Mouse (Mus musculus): Measurements from ENCODE around the gene Tma7. TPM values are rescaled to one million over a fixed set of nuclear protein-coding genes. Genes with fewer than 3 reads are reported as not detected.

Gene Tma7
- polyA plus RNA-seq, 1 experiment from 2014 or later, result 522 TPM

DNA sequence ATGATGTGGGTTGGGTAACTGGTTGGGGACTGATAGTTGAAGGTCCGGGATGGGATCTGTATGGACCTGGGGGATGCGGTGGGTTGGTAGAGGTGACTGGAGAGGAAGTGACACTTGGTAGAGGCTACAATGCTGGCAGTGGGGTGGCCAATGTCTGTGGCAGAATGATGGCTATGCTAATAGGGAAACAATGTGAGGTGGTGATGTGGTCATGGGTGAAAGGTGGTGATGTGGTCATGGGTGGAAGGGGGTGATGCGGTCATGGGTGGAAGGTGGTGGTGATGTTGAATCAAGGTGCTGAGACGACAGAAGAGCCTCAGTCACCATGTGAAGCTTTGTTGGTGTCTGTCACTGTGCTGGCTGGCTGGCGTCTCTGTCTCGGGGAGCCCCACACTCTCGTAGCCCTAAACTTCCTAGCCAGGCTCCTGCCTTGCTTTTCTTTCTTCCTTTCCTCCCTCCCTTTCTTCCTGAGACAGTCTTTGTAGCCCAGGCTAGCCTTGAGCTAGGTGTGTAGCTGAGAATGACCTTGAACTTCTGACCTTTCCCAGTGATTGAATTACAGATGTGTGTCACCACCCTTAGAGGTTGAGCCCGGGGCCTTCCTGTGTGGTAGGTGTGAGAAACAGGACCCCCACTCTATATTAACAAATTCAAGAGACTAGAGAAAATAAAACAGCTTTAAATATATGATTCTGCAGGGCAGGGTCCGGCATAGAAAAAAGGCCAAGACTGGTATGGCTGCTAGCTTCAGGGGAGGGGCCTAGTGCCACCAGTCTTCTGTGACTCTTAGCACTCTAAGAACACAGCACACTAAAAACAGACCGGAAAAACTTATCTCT, 30.5 kb downstream of the Tma7 start:
- no peak for ATAC-seq
- peaks cover 8% of the 10 kb centered on the region for H3K36me3 ChIP-seq
- no peaks in the 10 kb centered on the region for H3K9me3 ChIP-seq (replicated peaks)
- no peak overlapping the region for H3K27ac ChIP-seq
- WGBS (ENCODE audit: insufficient replicate concordance), result 75% methylated on average over 10 of the region's 10 CpGs
- H3K9ac ChIP-seq, result no peak overlapping the region
- H3K27me3 ChIP-seq (replicated peaks), result no peaks in the 10 kb centered on the region
- peaks cover 37% of the 10 kb centered on the region for H3K4me1 ChIP-seq
- H3K4me3 ChIP-seq, result no peak overlapping the region
- no peak overlapping the region for H3K4me2 ChIP-seq

DNA sequence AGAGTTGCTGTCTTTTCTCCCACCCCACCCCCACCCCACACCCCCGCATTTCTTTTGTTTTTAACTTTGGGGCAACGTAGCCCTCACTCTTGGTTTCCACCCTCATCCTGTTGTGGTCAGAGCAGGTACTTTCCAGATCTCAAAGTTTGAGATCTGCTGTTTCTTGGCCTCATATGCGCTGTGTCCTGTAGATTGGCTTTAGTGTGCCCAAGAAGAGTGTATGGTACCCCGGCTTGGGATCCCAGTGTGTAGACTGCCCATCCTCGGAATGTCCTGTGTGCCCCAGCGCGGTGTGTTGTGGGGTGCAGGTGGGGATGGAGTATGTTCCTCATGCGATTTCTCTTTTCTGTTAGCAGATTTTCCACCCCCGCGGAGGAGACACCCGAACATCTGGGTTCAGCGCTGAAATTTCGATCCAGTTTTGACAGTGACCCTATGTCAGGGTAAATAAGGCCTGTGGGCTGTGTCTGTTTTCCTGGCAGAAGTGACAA, 31.3 kb downstream of the Tma7 start:
- H3K36me3 ChIP-seq, result no peaks in the 10 kb centered on the region
- ATAC-seq, result no peak
- peaks cover 32% of the 10 kb centered on the region for H3K4me1 ChIP-seq
- no peak overlapping the region for H3K9ac ChIP-seq
- no peak overlapping the region for H3K4me3 ChIP-seq
- WGBS (ENCODE audit: insufficient replicate concordance), result 68% methylated on average over 13 of the region's 13 CpGs
- no peaks in the 10 kb centered on the region for H3K27me3 ChIP-seq (replicated peaks)
- no peaks in the 10 kb centered on the region for H3K9me3 ChIP-seq (replicated peaks)
- no peak overlapping the region for H3K27ac ChIP-seq
- no peak overlapping the region for H3K4me2 ChIP-seq

GRCm38 (mm10) chr9:109050674-109050997, 31.8 kb downstream of the Tma7 start:
- WGBS (ENCODE audit: insufficient replicate concordance), result 75% methylated on average over 3 of the region's 3 CpGs
- Histone ChIP-seq H3K4me1 (peaks cover 28% of the 10 kb centered on the region), H3K4me2 (no peak overlapping the region), H3K27ac (no peak overlapping the region), H3K36me3 (no peaks in the 10 kb centered on the region), H3K4me3 (no peak overlapping the region), H3K9ac (no peak overlapping the region), H3K27me3 (replicated peaks) (no peaks in the 10 kb centered on the region), H3K9me3 (replicated peaks) (no peaks in the 10 kb centered on the region)
- ATAC-seq, result no peak

DNA sequence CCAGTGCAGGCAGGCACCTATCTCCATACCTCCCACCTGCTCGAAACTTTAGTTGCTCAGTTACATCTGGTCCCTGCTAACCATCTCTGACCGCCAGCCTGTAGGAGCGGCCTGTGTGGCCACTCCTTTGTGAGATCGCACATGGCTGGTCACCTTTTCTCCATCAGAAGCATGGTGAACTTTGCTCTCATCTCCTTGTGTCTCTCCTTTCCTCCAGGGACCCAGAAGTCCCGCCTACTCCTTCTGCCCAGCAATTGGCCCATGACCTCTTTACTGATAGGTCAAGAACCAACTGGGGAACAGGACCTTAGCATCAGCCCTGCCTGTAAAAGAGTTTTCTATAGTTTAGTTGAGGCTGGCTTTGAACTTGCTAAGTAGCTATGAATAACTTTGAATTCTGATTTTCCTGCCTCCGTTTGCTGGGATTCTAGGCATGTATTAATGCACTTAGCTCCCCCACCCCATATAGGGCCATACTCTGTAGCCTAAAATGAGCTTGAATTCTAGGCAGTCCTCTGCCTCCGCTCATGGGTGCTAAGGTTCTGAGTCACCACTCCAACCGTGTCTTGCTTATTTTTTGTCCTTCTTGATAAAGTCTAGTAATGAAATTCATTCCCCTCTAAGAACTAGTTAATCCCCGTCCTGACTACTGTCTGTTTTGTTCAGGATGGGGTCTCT, 32.3 kb downstream of the Tma7 start:
- Histone ChIP-seq H3K9me3 (replicated peaks) (no peaks in the 10 kb centered on the region), H3K4me1 (peaks cover 23% of the 10 kb centered on the region), H3K9ac (no peak overlapping the region), H3K4me2 (no peak overlapping the region), H3K27me3 (replicated peaks) (no peaks in the 10 kb centered on the region), H3K36me3 (no peaks in the 10 kb centered on the region), H3K4me3 (no peak overlapping the region), H3K27ac (no peak overlapping the region)
- WGBS (ENCODE audit: insufficient replicate concordance), result 68% methylated on average over 9 of the region's 9 CpGs
- ATAC-seq, result 0 out of 2 replicates have a peak, but pooled peaks have one; percentile 16

GRCm38 (mm10) chr9:109049316-109049715, 33.1 kb downstream of the Tma7 start:
- no peaks in the 10 kb centered on the region for H3K36me3 ChIP-seq
- WGBS (ENCODE audit: insufficient replicate concordance), result 60% methylated on average over 7 of the region's 7 CpGs
- H3K27me3 ChIP-seq (replicated peaks), result no peaks in the 10 kb centered on the region

DNA sequence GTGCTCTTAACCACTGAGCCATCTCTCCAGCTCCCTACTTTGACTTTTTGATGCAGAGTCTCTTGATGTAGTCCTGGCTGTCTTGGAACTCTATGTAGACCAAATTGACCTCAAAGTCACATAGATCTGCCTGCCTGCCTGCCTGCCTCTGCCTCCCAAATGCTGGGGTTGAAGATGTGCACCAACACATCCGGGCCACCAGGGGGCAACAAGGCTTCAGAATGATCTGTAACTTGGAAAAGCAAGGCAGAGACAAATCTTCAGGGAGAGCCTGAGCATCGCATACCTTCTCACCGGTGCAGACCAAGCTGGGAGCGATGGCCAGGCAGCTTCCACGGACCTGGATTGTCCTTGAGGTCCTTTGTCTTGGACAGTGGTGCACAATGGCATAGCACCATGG, 36.1 kb downstream of the Tma7 start:
- 25% methylated on average over 5 of the region's 5 CpGs for WGBS (ENCODE audit: insufficient replicate concordance)
- Histone ChIP-seq H3K27me3 (replicated peaks) (no peaks in the 10 kb centered on the region), H3K4me3 (no peak overlapping the region), H3K36me3 (no peaks in the 10 kb centered on the region), H3K27ac (no peak overlapping the region), H3K9ac (no peak overlapping the region), H3K4me1 (peaks cover 10% of the 10 kb centered on the region), H3K9me3 (replicated peaks) (no peaks in the 10 kb centered on the region), H3K4me2 (no peak overlapping the region)
- no peak for ATAC-seq

More at GRCm38 (mm10) chr9:109049316-109049715, 33.1 kb downstream of the Tma7 start:
- Histone ChIP-seq H3K4me1 (peaks cover 14% of the 10 kb centered on the region), H3K4me2 (no peak overlapping the region), H3K9ac (no peak overlapping the region), H3K27ac (no peak overlapping the region), H3K9me3 (replicated peaks) (no peaks in the 10 kb centered on the region), H3K4me3 (no peak overlapping the region)
- no peak for ATAC-seq

DNA sequence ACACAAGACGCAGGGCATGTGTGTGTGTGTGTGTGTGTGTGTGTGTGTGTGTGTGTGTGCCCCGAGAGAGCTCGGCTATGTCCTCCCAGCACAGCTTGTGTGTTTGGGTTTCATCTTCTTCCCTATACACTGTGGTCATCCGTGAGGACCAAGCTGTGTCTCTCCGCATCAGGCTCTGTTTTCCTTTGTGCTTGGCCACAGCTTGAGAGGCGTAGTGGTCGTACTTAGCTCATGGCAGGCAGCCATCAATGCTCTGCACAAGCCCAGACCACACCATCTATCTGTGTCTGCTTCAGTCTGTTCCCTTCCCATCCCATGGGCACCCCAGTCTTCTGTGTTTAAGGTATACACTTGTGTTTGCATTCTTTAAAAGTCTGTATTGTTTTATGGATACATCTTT, 41.0 kb downstream of the Tma7 start:
- no peak overlapping the region for H3K4me2 ChIP-seq
- H3K4me3 ChIP-seq, result no peak overlapping the region
- ATAC-seq, result no peak
- no peak overlapping the region for H3K9ac ChIP-seq
- no peak overlapping the region for H3K27ac ChIP-seq
- H3K9me3 ChIP-seq (replicated peaks), result no peaks in the 10 kb centered on the region
- no peaks in the 10 kb centered on the region for H3K36me3 ChIP-seq
- peaks cover 17% of the 10 kb centered on the region for H3K27me3 ChIP-seq (replicated peaks)
- H3K4me1 ChIP-seq, result peaks cover 31% of the 10 kb centered on the region
- 74% methylated on average over 7 of the region's 7 CpGs for WGBS (ENCODE audit: insufficient replicate concordance)

GRCm38 (mm10) chr9:109040906-109041305, 41.5 kb downstream of the Tma7 start:
- H3K4me2 ChIP-seq, result no peak overlapping the region
- no peak overlapping the region for H3K9ac ChIP-seq
- peaks cover 31% of the 10 kb centered on the region for H3K4me1 ChIP-seq
- H3K36me3 ChIP-seq, result no peaks in the 10 kb centered on the region
- H3K4me3 ChIP-seq, result no peak overlapping the region
- no peak overlapping the region for H3K27ac ChIP-seq
- no peaks in the 10 kb centered on the region for H3K9me3 ChIP-seq (replicated peaks)
- peak; percentile 36; the same call in 1 of the 2 replicates for ATAC-seq
- H3K27me3 ChIP-seq (replicated peaks), result peaks cover 17% of the 10 kb centered on the region
- WGBS (ENCODE audit: insufficient replicate concordance), result 44% methylated on average over 6 of the region's 6 CpGs

DNA sequence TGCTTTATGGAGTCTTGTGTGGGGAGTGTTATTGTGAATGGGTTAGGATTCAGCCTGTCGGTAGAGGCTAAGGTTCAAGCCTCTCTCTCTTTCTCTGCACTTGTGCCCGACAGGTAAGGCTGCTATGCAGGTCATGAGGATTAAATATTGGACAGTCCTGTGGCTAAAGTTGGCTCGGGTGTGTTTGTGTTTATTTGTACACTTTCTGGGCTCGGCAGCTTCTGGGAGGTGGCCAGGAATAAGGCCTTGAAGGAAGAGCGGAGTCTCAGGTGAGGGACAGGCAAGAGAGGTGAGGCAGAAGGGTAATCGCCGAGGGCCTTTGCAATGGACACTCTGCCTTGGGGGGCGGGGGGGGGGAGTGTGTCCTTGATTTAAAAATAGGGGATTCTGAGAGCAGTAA, 42.2 kb downstream of the Tma7 start:
- no peak overlapping the region for H3K4me2 ChIP-seq
- no peak overlapping the region for H3K4me3 ChIP-seq
- peaks cover 31% of the 10 kb centered on the region for H3K4me1 ChIP-seq
- H3K36me3 ChIP-seq, result no peaks in the 10 kb centered on the region
- peaks cover 17% of the 10 kb centered on the region for H3K27me3 ChIP-seq (replicated peaks)
- H3K9ac ChIP-seq, result no peak overlapping the region
- H3K9me3 ChIP-seq (replicated peaks), result no peaks in the 10 kb centered on the region
- H3K27ac ChIP-seq, result no peak overlapping the region
- ATAC-seq, result no peak
- WGBS (ENCODE audit: insufficient replicate concordance), result 75% methylated on average over 8 of the region's 8 CpGs

- no peak overlapping the region for H3K9ac ChIP-seq
- H3K9me3 ChIP-seq (replicated peaks), result no peaks in the 10 kb centered on the region
- H3K4me2 ChIP-seq, result peak overlapping the region; percentile 89
- no peak overlapping the region for H3K27ac ChIP-seq
- no peak overlapping the region for H3K4me3 ChIP-seq
- peaks cover 17% of the 10 kb centered on the region for H3K27me3 ChIP-seq (replicated peaks)
- no peak for ATAC-seq
- no peaks in the 10 kb centered on the region for H3K36me3 ChIP-seq
- peaks cover 31% of the 10 kb centered on the region for H3K4me1 ChIP-seq
- 63% methylated on average over 4 of the region's 4 CpGs for WGBS (ENCODE audit: insufficient replicate concordance)
Observed at GRCm38 (mm10) chr9:109039681-109040080, 42.7 kb downstream of the Tma7 start.

DNA sequence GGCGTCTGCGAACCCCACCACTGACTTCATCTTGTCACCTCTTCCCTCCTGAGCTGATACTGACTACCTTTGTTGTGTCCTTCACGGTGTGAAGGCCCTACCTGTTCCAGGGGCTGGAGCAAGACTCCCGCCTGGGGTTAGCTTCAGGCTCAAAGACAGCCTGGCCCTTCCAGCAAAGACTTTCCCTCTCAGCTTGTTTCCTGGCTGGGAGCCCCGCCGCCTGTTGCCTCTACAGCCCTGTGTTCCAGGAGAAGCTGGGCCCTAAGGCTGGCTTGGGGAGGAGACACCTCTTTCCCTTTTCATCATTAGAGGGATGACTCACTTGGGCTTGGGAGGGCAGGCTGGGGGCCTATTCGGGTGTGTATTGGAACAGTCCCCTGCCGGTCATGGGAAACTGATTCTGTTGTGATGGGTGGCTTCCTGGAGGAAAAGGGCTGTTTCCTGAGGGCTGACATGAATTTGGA, 43.5 kb downstream of the Tma7 start:
- H3K9me3 ChIP-seq (replicated peaks), result no peaks in the 10 kb centered on the region
- peak overlapping the region; percentile 89 for H3K4me2 ChIP-seq
- WGBS (ENCODE audit: insufficient replicate concordance), result 25% methylated on average over 8 of the region's 8 CpGs
- ATAC-seq, result peak; percentile 44
- H3K27ac ChIP-seq, result 0 out of 2 replicates have a peak overlapping the region, but pooled peaks have one; percentile 14
- H3K4me1 ChIP-seq, result peaks cover 31% of the 10 kb centered on the region
- H3K27me3 ChIP-seq (replicated peaks), result peaks cover 17% of the 10 kb centered on the region
- peak overlapping the region; percentile 65 for H3K4me3 ChIP-seq
- peak overlapping the region; percentile 70 for H3K9ac ChIP-seq
- H3K36me3 ChIP-seq, result no peaks in the 10 kb centered on the region
